Mouse (Mus musculus) liver, embryonic 16.5 days (tissue): ENCODE results near the gene Elmod3. TPM values are rescaled to one million over a fixed set of nuclear protein-coding genes. Genes with fewer than 3 reads are reported as not detected.
A peak's percentile ranks its signal among the peaks of the same experiment; 100 is the strongest.

Experiments used
- ATAC-seq: fragments of 200-750 bp; cut with Nextera tagmentation; 2 replicates; pipeline ENCODE4 v1.8.0; 2017; ENCODE audit warnings: low read depth, mild to moderate bottlenecking, moderate number of reproducible peaks, moderate library complexity
- H3K27ac ChIP-seq: fragments of 300-500 bp; sonication (generic); 2 replicates; pipeline ENCODE4 v1.5.1; 2014; ENCODE audit warnings: mild to moderate bottlenecking, low read length
- H3K27me3 ChIP-seq: fragments of 300-500 bp; sonication (generic); 2 replicates; pipeline ENCODE4 v1.6.1; 2014; ENCODE audit warnings: low read depth, low read length, mixed read lengths; ENCODE audit not compliant: control insufficient read depth, insufficient read depth
- H3K36me3 ChIP-seq: fragments of 300-500 bp; sonication (generic); 2 replicates; pipeline ENCODE4 v1.6.1; 2014; ENCODE audit warnings: mild to moderate bottlenecking; ENCODE audit not compliant: control insufficient read depth, insufficient read depth
- H3K4me1 ChIP-seq: fragments of 300-500 bp; sonication (generic); 2 replicates; pipeline ENCODE4 v1.6.1; 2014; ENCODE audit warnings: low read depth, low read length, mixed read lengths; ENCODE audit not compliant: control insufficient read depth
- H3K4me2 ChIP-seq: fragments of 300-500 bp; sonication (generic); 2 replicates; pipeline ENCODE4 v1.6.1; 2014; ENCODE audit warnings: low read depth, low read length, mixed read lengths
- H3K4me3 ChIP-seq: fragments of 300-500 bp; sonication (generic); 2 replicates; pipeline ENCODE4 v1.5.1; 2014; ENCODE audit warnings: low read depth, mild to moderate bottlenecking, low read length
- H3K9ac ChIP-seq: fragments of 300-500 bp; sonication (generic); 2 replicates; pipeline ENCODE4 v1.6.1; 2014; ENCODE audit warnings: low read depth, low read length
- H3K9me3 ChIP-seq: fragments of 300-500 bp; sonication (generic); replicated peaks from 2 replicates; pipeline ENCODE4 v1.6.1; 2016; ENCODE audit warnings: low read length; ENCODE audit not compliant: control insufficient read depth
- WGBS: fragments of 180-500 bp; shearing (Covaris S2); extraction: QIAGEN DNeasy Blood & Tissue Kit; methylation state at CpG from one replicate; pipeline ENCODE4 v1.1.7; 2014; ENCODE audit not compliant: insufficient replicate concordance; 5-methylcytosine and 5-hydroxymethylcytosine counted together
- polyA plus RNA-seq: library from polyadenylated mRNA; unstranded; fragments of >200 nt; fragmentation: Nextera tagmentation; extraction: Ambion mirVana; gene quantifications from 2 replicates; pipeline ENCODE4 v1.2.1, GENCODE M21; 2015

The Elmod3 gene
- polyA plus RNA-seq, 1 experiment from 2014 or later: 4.5 TPM

GRCm38 (mm10) chr6:72586701-72587100 is 11.5 kb downstream of the Elmod3 start:
- H3K36me3 ChIP-seq: no peaks in the 10 kb centered on the region
- no peaks in the 10 kb centered on the region for H3K27me3 ChIP-seq
- H3K27ac ChIP-seq: no peak overlapping the region
- no peak overlapping the region for H3K4me3 ChIP-seq
- H3K9me3 ChIP-seq: no peaks in the 10 kb centered on the region
- 61% methylated on average over 3 of the region's 3 CpGs for WGBS
- H3K4me1 ChIP-seq: no peaks in the 10 kb centered on the region; the same call in 1 of the 2 replicates
- no peak overlapping the region for H3K4me2 ChIP-seq
- no peak overlapping the region for H3K9ac ChIP-seq
- ATAC-seq: no peak

DNA sequence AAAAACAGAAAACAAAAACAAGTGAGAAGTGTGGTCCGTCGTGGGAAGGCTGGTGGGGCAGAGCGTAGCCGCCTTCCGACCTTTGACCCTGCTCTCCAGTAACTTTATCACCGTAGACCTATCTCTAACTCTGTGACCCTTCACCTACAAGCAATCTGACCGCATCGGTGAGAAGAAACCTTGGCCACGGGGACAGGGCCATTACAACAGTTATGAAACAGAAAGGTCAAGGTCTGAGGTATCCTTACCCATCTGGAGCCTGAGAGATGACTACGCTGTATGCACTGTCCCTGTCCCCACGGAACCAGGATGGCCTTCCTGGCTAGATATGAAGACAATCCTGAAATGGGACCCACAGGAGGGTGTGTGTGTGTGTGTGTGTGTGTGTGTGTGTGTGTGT is 14.1 kb downstream of the Elmod3 start:
- Histone ChIP-seq H3K4me1 (no peaks in the 10 kb centered on the region; the same call in 1 of the 2 replicates), H3K36me3 (no peaks in the 10 kb centered on the region), H3K9ac (no peak overlapping the region), H3K27me3 (no peaks in the 10 kb centered on the region), H3K4me3 (no peak overlapping the region), H3K27ac (no peak overlapping the region), H3K9me3 (no peaks in the 10 kb centered on the region), H3K4me2 (no peak overlapping the region)
- peak; percentile 59 for ATAC-seq
- WGBS: 63% methylated on average over 11 of the region's 11 CpGs

DNA sequence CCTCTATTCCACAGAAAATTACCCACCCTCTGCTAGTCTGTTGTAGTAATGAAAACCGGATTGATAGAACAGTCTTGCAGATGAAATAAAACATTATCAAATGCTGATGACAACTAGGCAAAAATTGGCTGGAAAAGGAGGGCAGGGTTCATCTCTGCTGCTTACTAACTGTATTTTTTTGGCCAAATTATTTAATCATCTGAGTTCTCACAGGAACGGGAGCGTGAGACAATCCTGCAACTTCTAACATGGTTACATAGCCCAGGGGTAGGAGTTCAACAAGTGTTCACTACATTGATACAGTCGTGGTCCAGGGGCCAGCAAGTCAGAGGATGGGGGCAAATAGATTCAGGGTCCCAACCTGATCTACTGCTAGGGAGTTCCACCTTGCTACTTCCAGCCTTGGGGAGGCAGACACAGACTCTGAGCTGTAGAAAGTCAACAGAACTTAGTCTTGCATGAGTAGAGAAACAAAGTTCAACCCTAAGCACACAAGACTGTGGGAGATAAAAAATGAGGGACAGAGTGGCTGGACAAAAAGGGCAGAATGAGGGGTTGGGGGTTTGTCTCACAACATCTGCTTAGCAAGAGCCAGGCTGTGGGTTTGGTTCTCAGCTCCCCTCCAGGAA is 14.9 kb downstream of the Elmod3 start:
- WGBS: 61% methylated on average over 4 of the region's 4 CpGs
- no peak overlapping the region for H3K27ac ChIP-seq
- H3K9me3 ChIP-seq: no peaks in the 10 kb centered on the region
- H3K4me1 ChIP-seq: no peaks in the 10 kb centered on the region; the same call in 1 of the 2 replicates
- H3K4me2 ChIP-seq: no peak overlapping the region
- H3K27me3 ChIP-seq: no peaks in the 10 kb centered on the region
- peak; percentile 24; the same call in 1 of the 2 replicates for ATAC-seq
- no peak overlapping the region for H3K9ac ChIP-seq
- H3K4me3 ChIP-seq: no peak overlapping the region
- H3K36me3 ChIP-seq: no peaks in the 10 kb centered on the region

- no peak overlapping the region for H3K9ac ChIP-seq
- H3K9me3 ChIP-seq: no peaks in the 10 kb centered on the region
- H3K4me1 ChIP-seq: no peaks in the 10 kb centered on the region; the same call in 1 of the 2 replicates
- no peak overlapping the region for H3K4me2 ChIP-seq
- H3K27ac ChIP-seq: no peak overlapping the region
- no peak overlapping the region for H3K4me3 ChIP-seq
- H3K36me3 ChIP-seq: no peaks in the 10 kb centered on the region
- whole genome bisulfite sequencing: 54% methylated on average over 11 of the region's 11 CpGs
- ATAC-seq: no peak
- H3K27me3 ChIP-seq: no peaks in the 10 kb centered on the region
Observed at GRCm38 (mm10) chr6:72581625-72582382, 16.4 kb downstream of the Elmod3 start.

GRCm38 (mm10) chr6:72576041-72576440 is 22.2 kb downstream of the Elmod3 start:
- Histone ChIP-seq H3K27ac (no peak overlapping the region), H3K36me3 (no peaks in the 10 kb centered on the region), H3K9ac (no peak overlapping the region), H3K4me1 (no peaks in the 10 kb centered on the region), H3K9me3 (no peaks in the 10 kb centered on the region), H3K4me2 (no peak overlapping the region), H3K4me3 (no peak overlapping the region), H3K27me3 (no peaks in the 10 kb centered on the region)
- ATAC-seq: no peak
- 73% methylated on average over 3 of the region's 3 CpGs for WGBS

GRCm38 (mm10) chr6:72571826-72572225 is 26.4 kb downstream of the Elmod3 start:
- H3K4me3 ChIP-seq: no peak overlapping the region

GRCm38 (mm10) chr6:72570644-72571397 is 27.4 kb downstream of the Elmod3 start:
- Histone ChIP-seq H3K4me3 (no peak overlapping the region), H3K27me3 (no peaks in the 10 kb centered on the region), H3K4me1 (no peaks in the 10 kb centered on the region; the same call in 1 of the 2 replicates), H3K4me2 (no peak overlapping the region), H3K9ac (no peak overlapping the region), H3K27ac (no peak overlapping the region), H3K36me3 (no peaks in the 10 kb centered on the region; the same call in 1 of the 2 replicates), H3K9me3 (no peaks in the 10 kb centered on the region)
- ATAC-seq: no peak
- WGBS: 73% methylated on average over 10 of the region's 10 CpGs

More at GRCm38 (mm10) chr6:72571826-72572225, 26.4 kb downstream of the Elmod3 start:
- no peak for ATAC-seq
- no peaks in the 10 kb centered on the region for H3K9me3 ChIP-seq
- 57% methylated on average over 3 of the region's 3 CpGs for WGBS
- no peaks in the 10 kb centered on the region; the same call in 1 of the 2 replicates for H3K36me3 ChIP-seq
- H3K27me3 ChIP-seq: no peaks in the 10 kb centered on the region
- no peaks in the 10 kb centered on the region for H3K4me1 ChIP-seq
- H3K9ac ChIP-seq: no peak overlapping the region
- no peak overlapping the region for H3K4me2 ChIP-seq
- no peak overlapping the region for H3K27ac ChIP-seq

- Histone ChIP-seq H3K4me1 (no peaks in the 10 kb centered on the region; the same call in 1 of the 2 replicates), H3K27ac (no peak overlapping the region), H3K4me3 (no peak overlapping the region), H3K9me3 (no peaks in the 10 kb centered on the region), H3K9ac (no peak overlapping the region), H3K36me3 (no peaks in the 10 kb centered on the region; the same call in 1 of the 2 replicates), H3K4me2 (no peak overlapping the region), H3K27me3 (no peaks in the 10 kb centered on the region)
- no peak for ATAC-seq
- 73% methylated on average over 10 of the region's 10 CpGs for WGBS
Observed at GRCm38 (mm10) chr6:72568736-72569135, 29.5 kb downstream of the Elmod3 start.
